Mouse (Mus musculus) forebrain, embryonic 11.5 days (tissue): ENCODE measurements at regions not wholly inside any gene's neighbourhood (a gene's known extent, or its start where the extent isn't known, plus 50 kb on each side); places are given as distances from the start of the nearest gene placed in this dataset.

Experiments
- ATAC-seq: fragments of 200-750 bp; cut with Nextera tagmentation; replicated peaks from 2 replicates; pipeline ENCODE4 v1.8.0; 2017; ENCODE audit warnings: moderate TSS enrichment; ENCODE audit not compliant: low FRiP score
- DNase-seq: peaks from one replicate; pipeline ENCODE4 v3.0.0-alpha.2; 2017; ENCODE audit warnings: low spot score
- H3K27ac ChIP-seq: fragments of 300-500 bp; sonication (generic); 2 replicates; pipeline ENCODE4 v1.5.1; 2014; ENCODE audit warnings: low read depth, low read length
- H3K27me3 ChIP-seq: fragments of 300-500 bp; sonication (generic); 2 replicates; pipeline ENCODE4 v1.6.1; 2014; ENCODE audit warnings: mild to moderate bottlenecking, low read length, mixed read lengths; ENCODE audit not compliant: control insufficient read depth, insufficient read depth
- H3K36me3 ChIP-seq: fragments of 300-500 bp; sonication (generic); 2 replicates; pipeline ENCODE4 v1.6.1; 2014; ENCODE audit warnings: mild to moderate bottlenecking, low read length, moderate library complexity, mixed read lengths; ENCODE audit not compliant: control insufficient read depth, insufficient read depth
- H3K4me1 ChIP-seq: fragments of 300-500 bp; sonication (generic); replicated peaks from 2 replicates; pipeline ENCODE4 v1.6.1; 2014; ENCODE audit warnings: low read length, mixed read lengths; ENCODE audit not compliant: control insufficient read depth, insufficient read depth
- H3K4me2 ChIP-seq: fragments of 300-500 bp; sonication (generic); 2 replicates; pipeline ENCODE4 v1.6.1; 2014; ENCODE audit warnings: low read depth, mild to moderate bottlenecking, low read length, moderate library complexity, mixed read lengths; ENCODE audit not compliant: severe bottlenecking
- H3K4me3 ChIP-seq: fragments of 300-500 bp; sonication (generic); 2 replicates; pipeline ENCODE4 v1.5.1; 2014; ENCODE audit warnings: low read depth, low read length
- H3K9ac ChIP-seq: fragments of 300-500 bp; sonication (generic); 2 replicates; pipeline ENCODE4 v1.6.1; 2014; ENCODE audit warnings: low read length
- H3K9me3 ChIP-seq: fragments of 300-500 bp; sonication (generic); 2 replicates; pipeline ENCODE4 v1.6.1; 2016; ENCODE audit warnings: low read length, mixed read lengths; ENCODE audit not compliant: control insufficient read depth
- WGBS: fragments of 180-500 bp; shearing (Covaris S2); extraction: QIAGEN DNeasy Blood & Tissue Kit; methylation state at CpG from one replicate; pipeline ENCODE4 v1.1.7; 2014; 5-methylcytosine and 5-hydroxymethylcytosine counted together

DNA sequence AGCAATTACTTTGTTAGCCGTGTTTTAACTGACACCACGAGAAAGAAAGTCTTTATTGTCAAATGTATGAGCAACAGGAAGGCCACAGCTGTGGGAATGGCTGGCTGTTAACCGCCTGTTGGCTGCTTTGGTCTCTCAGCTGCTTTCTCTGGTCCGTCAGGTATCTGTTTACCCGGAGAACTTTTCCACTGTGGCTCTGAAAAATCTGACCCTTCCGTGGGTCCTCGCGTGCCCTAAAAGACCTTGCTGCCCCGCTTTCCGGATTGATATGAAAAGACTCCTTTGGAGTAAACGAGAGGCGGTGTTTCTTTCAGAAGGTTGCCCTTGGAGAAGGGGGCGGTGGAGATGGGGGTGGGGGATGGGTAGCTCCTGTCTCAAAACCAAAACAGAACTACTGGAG lies 75.9 kb downstream of the Sox14 start:
- Histone ChIP-seq H3K9ac (peak overlapping the region; percentile 35), H3K36me3 (no peaks in the 10 kb centered on the region), H3K27ac (peak overlapping the region; percentile 63), H3K27me3 (peaks cover 2% of the 10 kb centered on the region), H3K4me3 (peak overlapping the region; percentile 26), H3K4me2 (peak overlapping the region; percentile 67), H3K4me1 (peaks cover 29% of the 10 kb centered on the region), H3K9me3 (no peaks in the 10 kb centered on the region)
- peak; percentile 61 for DNase-seq
- under 1% methylated on average over 13 of the region's 13 CpGs for WGBS
- no peak for ATAC-seq

DNA sequence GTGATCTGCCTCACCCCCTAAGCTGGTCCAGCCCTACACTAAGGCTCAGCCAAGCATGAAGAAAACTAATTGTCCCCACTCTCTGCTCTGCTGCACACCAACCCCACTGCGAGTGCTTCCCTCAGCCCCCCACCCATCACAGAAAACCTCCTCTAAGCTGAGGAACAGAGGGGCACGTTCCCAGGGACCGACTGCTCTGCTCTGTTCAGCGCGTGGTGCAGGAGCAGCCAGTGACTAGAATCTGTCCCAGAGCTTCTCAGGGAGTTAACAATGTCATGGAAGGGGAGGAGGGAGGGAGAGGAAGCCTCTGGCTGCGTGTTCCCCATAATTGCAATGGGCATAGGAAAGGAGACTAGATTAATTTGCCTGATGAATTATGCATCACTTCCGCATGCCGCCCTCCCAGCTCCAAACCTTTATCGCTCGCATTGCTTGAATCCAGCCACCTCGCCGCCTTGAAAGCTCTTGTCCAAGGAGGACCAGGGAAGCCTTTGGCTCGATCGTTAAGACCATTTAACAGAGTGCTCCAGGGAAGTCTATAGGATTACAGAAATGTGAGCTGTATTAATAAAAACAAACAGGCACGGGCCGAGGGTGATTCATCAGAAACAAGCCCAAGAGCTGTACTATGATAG lies 76.5 kb downstream of the Sox14 start:
- peaks cover 4% of the 10 kb centered on the region for H3K27me3 ChIP-seq

DNA sequence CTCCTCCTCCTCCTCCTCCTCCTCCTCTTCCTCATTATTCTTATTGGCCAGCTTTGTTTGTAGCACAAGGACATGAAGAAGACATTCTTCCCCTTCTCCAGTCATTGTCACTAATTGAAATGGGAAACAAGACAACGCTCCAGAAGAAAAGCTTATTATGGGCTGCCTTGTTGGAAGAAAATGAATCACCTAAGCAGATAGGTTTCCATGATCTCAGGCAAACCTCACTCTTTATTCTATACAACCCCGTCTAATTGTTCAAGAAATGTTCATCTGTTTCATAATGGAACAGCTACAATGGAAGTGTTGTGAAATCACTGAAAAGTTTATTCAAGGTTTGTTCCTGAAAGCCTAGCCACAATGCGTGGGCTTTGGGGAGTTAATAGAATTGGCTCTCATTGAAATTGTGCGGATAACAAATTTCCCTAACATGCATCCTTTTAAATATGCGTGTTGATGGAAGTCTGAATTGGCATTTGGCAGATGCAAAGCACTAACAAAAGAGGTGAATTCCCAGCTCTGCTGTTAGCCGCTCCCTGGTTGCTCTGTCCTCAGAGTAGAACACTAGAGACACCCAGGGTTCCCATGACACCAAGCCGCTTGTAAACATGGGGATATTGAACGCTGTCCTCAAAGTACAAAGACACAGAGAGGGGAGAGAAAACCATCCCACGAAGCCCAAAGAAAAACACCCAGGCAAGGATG lies 78.8 kb downstream of the Sox14 start:
- WGBS, result 13% methylated on average over 9 of the region's 9 CpGs
- no peak overlapping the region for H3K4me3 ChIP-seq
- no peak for DNase-seq
- no peak overlapping the region; the same call in 1 of the 2 replicates for H3K9ac ChIP-seq
- no peaks in the 10 kb centered on the region for H3K36me3 ChIP-seq
- H3K27ac ChIP-seq, result peak overlapping the region; percentile 57
- no peaks in the 10 kb centered on the region for H3K9me3 ChIP-seq
- peak overlapping the region; percentile 11; the same call in 1 of the 2 replicates for H3K4me2 ChIP-seq
- H3K27me3 ChIP-seq, result peaks cover 5% of the 10 kb centered on the region
- ATAC-seq, result no peak; the same call in 1 of the 2 replicates
- peaks cover 29% of the 10 kb centered on the region for H3K4me1 ChIP-seq

More for the DNA sequence above, 76.5 kb downstream of the Sox14 start:
- DNase-seq (peak; percentile 83), ATAC-seq (peak; percentile 93)
- H3K9me3 ChIP-seq, result no peaks in the 10 kb centered on the region
- H3K4me2 ChIP-seq, result peak overlapping the region; percentile 67
- peaks cover 29% of the 10 kb centered on the region for H3K4me1 ChIP-seq
- H3K9ac ChIP-seq, result peak overlapping the region; percentile 35
- H3K36me3 ChIP-seq, result no peaks in the 10 kb centered on the region
- H3K4me3 ChIP-seq, result peak overlapping the region; percentile 26
- under 1% methylated on average over 16 of the region's 16 CpGs for WGBS
- H3K27ac ChIP-seq, result peak overlapping the region; percentile 63

GRCm38 (mm10) chr9:99792700-99793099 lies 75.6 kb upstream of the Cldn18 start:
- Histone ChIP-seq H3K36me3 (no peaks in the 10 kb centered on the region), H3K27ac (no peak overlapping the region), H3K9ac (no peak overlapping the region), H3K4me1 (peaks cover 11% of the 10 kb centered on the region), H3K4me2 (no peak overlapping the region), H3K27me3 (peaks cover 4% of the 10 kb centered on the region; the same call in 1 of the 2 replicates), H3K4me3 (no peak overlapping the region), H3K9me3 (no peaks in the 10 kb centered on the region)
- no peak for DNase-seq
- ATAC-seq, result no peak
- 69% methylated on average over 7 of the region's 7 CpGs for WGBS

GRCm38 (mm10) chr9:99786864-99787263 lies 69.8 kb upstream of the Cldn18 start:
- Histone ChIP-seq H3K9me3 (no peaks in the 10 kb centered on the region), H3K4me3 (no peak overlapping the region), H3K36me3 (no peaks in the 10 kb centered on the region), H3K4me1 (peaks cover 2% of the 10 kb centered on the region; the same call in 1 of the 2 replicates), H3K4me2 (no peak overlapping the region), H3K27me3 (0 out of 2 replicates have a peak, but pooled peaks cover 2% of the 10 kb centered on the region), H3K27ac (no peak overlapping the region), H3K9ac (no peak overlapping the region)
- 85% methylated on average over 7 of the region's 7 CpGs for WGBS
- ATAC-seq, result no peak
- no peak for DNase-seq

DNA sequence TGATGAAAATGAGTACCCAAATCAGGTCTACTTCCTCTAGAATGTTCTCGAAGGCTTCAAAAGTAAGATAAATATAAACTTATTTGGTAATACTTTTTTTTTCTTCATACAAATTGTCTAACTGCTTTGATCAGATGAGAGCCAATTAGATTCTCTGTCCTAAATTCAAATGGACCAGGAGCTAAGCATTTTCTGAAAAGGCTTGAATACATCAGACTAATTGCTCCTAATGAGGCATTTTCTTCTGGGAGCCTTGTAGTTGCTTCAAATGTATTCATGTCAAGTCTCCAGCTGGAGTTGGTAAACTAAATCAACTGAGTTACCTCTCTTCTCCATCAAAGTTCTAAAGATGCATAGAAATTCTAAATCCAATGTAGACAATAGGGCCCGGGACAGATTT lies 66.1 kb upstream of the Cldn18 start:
- Histone ChIP-seq H3K27me3 (0 out of 2 replicates have a peak, but pooled peaks cover 6% of the 10 kb centered on the region), H3K4me1 (peaks cover 3% of the 10 kb centered on the region; the same call in 1 of the 2 replicates), H3K4me2 (no peak overlapping the region), H3K36me3 (no peaks in the 10 kb centered on the region), H3K9me3 (no peaks in the 10 kb centered on the region), H3K9ac (no peak overlapping the region), H3K4me3 (no peak overlapping the region), H3K27ac (no peak overlapping the region)
- WGBS, result 23% methylated on average over 2 of the region's 2 CpGs
- ATAC-seq, result peak; percentile 68
- DNase-seq, result no peak

DNA sequence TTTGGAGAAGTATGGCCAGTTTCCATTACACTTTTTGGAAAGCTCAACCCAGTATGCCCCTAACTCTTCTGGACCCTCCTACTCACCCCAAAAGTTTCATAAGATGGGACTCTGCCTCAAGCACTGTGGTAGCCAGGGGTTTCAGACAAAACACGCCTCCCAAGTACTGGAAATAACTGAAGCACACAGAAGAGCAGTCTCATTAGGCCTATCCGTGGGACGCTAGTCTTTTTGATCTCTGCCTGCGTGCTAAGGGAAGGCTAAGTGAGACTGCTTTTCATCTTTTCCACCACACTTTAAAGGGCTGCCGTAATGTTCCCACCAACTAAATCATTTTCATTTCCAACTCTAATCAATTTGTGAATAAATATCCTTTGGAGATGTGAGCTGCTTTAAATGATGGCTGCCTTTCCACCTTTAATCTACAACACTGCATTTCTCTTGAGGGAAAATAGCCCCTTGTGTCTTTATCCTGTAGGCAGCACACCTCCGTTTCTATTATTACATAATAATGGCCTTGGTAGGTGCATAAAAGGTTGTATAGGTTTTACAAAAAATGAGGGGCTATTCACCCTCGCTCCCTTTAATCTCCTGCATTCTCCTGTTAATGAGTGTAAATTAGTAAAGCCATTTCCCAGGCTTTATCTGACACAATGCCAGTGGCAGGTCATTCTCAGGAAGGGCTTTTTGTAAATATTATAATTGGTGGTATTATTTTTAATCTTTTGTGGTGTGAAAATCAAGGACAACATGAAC lies 65.5 kb upstream of the Cldn18 start:
- no peak overlapping the region for H3K4me2 ChIP-seq
- H3K27me3 ChIP-seq, result 0 out of 2 replicates have a peak, but pooled peaks cover 6% of the 10 kb centered on the region
- DNase-seq, result no peak
- no peak overlapping the region for H3K27ac ChIP-seq
- peaks cover 3% of the 10 kb centered on the region; the same call in 1 of the 2 replicates for H3K4me1 ChIP-seq
- H3K4me3 ChIP-seq, result no peak overlapping the region
- no peaks in the 10 kb centered on the region for H3K36me3 ChIP-seq
- no peaks in the 10 kb centered on the region for H3K9me3 ChIP-seq
- ATAC-seq, result peak; percentile 81
- H3K9ac ChIP-seq, result no peak overlapping the region
- 12% methylated on average over 7 of the region's 7 CpGs for WGBS

DNA sequence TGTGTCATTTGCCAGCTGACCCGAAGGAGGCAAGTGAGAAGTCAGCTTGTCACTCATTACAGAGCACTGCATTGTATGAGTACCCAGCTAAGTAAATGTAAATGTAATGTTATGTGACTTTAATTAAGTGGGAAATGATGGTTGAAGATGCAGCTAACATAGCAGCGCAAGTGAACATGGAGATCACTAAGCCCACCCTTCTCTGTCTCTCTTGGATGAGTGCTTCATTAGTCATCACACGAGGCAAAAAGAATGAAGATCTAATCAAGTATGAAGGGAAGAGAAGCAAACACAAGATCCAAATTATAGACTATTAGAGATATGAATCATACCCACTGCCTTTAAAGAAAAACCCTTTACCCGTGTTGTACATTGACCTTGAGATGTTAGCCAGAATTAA lies 61.8 kb upstream of the Cldn18 start:
- Histone ChIP-seq H3K27ac (no peak overlapping the region), H3K36me3 (no peaks in the 10 kb centered on the region), H3K9ac (no peak overlapping the region), H3K4me3 (no peak overlapping the region), H3K27me3 (0 out of 2 replicates have a peak, but pooled peaks cover 4% of the 10 kb centered on the region), H3K4me1 (peaks cover 3% of the 10 kb centered on the region; the same call in 1 of the 2 replicates), H3K9me3 (no peaks in the 10 kb centered on the region), H3K4me2 (no peak overlapping the region)
- ATAC-seq, result no peak
- WGBS, result 83% methylated on average over 4 of the region's 4 CpGs
- DNase-seq, result no peak
